Mouse (Mus musculus) limb, embryonic 14.5 days (tissue): ENCODE measurements at regions not wholly inside any gene's neighbourhood (a gene's known extent, or its start where the extent isn't known, plus 50 kb on each side); places are given as distances from the start of the nearest gene placed in this dataset.

Experiments
- ATAC-seq: fragments of 200-750 bp; cut with Nextera tagmentation; 2 replicates; pipeline ENCODE4 v1.8.0; 2017; ENCODE audit warnings: low read depth, moderate number of reproducible peaks, moderate TSS enrichment; ENCODE audit not compliant: low FRiP score
- DNase-seq: peaks from one replicate; pipeline ENCODE4 v3.0.0-alpha.2; 2015; ENCODE audit warnings: low spot score
- H3K27ac ChIP-seq: fragments of 300-500 bp; sonication (generic); replicated peaks from 2 replicates; pipeline ENCODE4 v1.5.1; 2014; ENCODE audit warnings: low read depth, mild to moderate bottlenecking, low read length, moderate library complexity, mixed read lengths
- H3K27me3 ChIP-seq: fragments of 300-500 bp; sonication (generic); 2 replicates; pipeline ENCODE4 v1.6.1; 2014; ENCODE audit warnings: low read length, mixed read lengths; ENCODE audit not compliant: control insufficient read depth, insufficient read depth
- H3K36me3 ChIP-seq: fragments of 300-500 bp; sonication (generic); 2 replicates; pipeline ENCODE4 v1.6.1; 2014; ENCODE audit warnings: mild to moderate bottlenecking, low read length, moderate library complexity, mixed read lengths; ENCODE audit not compliant: control insufficient read depth, insufficient read depth
- H3K4me1 ChIP-seq: fragments of 300-500 bp; sonication (generic); 2 replicates; pipeline ENCODE4 v1.6.1; 2014; ENCODE audit warnings: antibody characterized with exemption, low read length, mixed read lengths; ENCODE audit not compliant: control insufficient read depth, insufficient read depth
- H3K4me2 ChIP-seq: fragments of 300-500 bp; sonication (generic); replicated peaks from 2 replicates; pipeline ENCODE4 v1.6.1; 2014; ENCODE audit warnings: low read depth, mild to moderate bottlenecking, low read length, moderate library complexity; ENCODE audit not compliant: severe bottlenecking
- H3K4me3 ChIP-seq: fragments of 300-500 bp; sonication (generic); replicated peaks from 2 replicates; pipeline ENCODE4 v1.5.1; 2014; ENCODE audit warnings: low read length
- H3K9ac ChIP-seq: fragments of 300-500 bp; sonication (generic); 2 replicates; pipeline ENCODE4 v1.6.1; 2014; ENCODE audit warnings: mild to moderate bottlenecking, low read depth, low read length, moderate library complexity; ENCODE audit not compliant: severe bottlenecking
- H3K9me3 ChIP-seq: fragments of 300-500 bp; sonication (generic); 2 replicates; pipeline ENCODE4 v1.6.1; 2016; ENCODE audit warnings: low read length; ENCODE audit not compliant: control insufficient read depth
- POLR2A ChIP-seq: fragments of 200-500 bp; IDR thresholded peaks from 2 replicates; pipeline ENCODE4 v1.8.0; 2012; ENCODE audit warnings: inconsistent platforms, mild to moderate bottlenecking, moderate library complexity, borderline replicate concordance; ENCODE audit not compliant: insufficient read depth, insufficient read length; ENCODE audit errors: extremely low read depth
- WGBS: fragments of 180-500 bp; shearing (Covaris S2); extraction: QIAGEN DNeasy Blood & Tissue Kit; methylation state at CpG from one replicate; pipeline ENCODE4 v1.1.7; 2014; 5-methylcytosine and 5-hydroxymethylcytosine counted together

DNA sequence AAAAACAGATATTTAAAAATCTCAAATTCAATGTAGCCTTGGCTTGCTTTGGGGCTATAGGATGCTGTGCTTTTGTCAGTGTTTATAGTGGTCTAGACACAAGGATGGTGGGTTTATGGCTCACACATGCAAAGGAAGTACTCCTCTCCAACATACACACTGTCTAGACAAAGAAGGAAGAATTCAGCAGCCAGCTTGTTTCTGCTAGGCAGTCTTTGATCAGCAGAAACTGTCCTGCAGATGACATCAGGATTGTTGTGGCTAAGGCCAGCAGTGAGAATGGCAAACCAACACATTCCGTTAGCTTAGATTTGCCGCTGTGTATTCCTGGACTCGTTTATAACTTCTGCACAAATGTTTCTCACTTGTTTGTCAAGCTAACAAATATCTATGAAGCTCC is 325.9 kb upstream of the Actbl2 start:
- Histone ChIP-seq H3K27ac (no peak overlapping the region), H3K9me3 (no peaks in the 10 kb centered on the region), H3K27me3 (no peaks in the 10 kb centered on the region), H3K9ac (no peak overlapping the region), H3K4me2 (no peak overlapping the region), H3K36me3 (no peaks in the 10 kb centered on the region), H3K4me1 (peaks cover 4% of the 10 kb centered on the region), H3K4me3 (no peak overlapping the region)
- ATAC-seq (no peak), DNase-seq (no peak)
- WGBS = 82% methylated on average over 3 of the region's 3 CpGs
- no peak for TF ChIP-seq POLR2A

DNA sequence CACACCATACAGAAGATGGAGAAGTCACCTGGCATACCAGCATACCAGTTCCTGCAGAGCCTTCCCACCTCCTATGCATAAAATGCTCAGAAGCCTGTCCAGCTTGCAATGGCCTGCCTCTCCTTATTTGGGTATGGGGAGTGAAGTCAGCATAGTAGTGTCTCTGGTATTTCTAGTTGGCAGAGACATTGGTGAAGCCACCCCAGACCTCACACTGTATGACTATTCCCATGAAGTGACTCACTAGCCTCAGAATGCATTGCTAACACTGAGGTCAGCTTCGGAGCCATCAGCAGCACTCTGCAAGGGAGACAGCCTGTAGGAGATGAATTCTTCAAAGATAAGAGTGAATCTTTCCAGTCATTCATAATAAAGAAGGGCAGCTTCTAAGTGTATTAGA is 325.2 kb upstream of the Actbl2 start:
- no peak overlapping the region for H3K9ac ChIP-seq
- DNase-seq = no peak
- no peak for ATAC-seq
- H3K27me3 ChIP-seq = no peaks in the 10 kb centered on the region
- 93% methylated on average over 1 of the region's 1 CpGs for WGBS
- H3K4me1 ChIP-seq = peaks cover 4% of the 10 kb centered on the region
- H3K4me3 ChIP-seq = no peak overlapping the region
- H3K36me3 ChIP-seq = no peaks in the 10 kb centered on the region
- H3K27ac ChIP-seq = no peak overlapping the region
- H3K4me2 ChIP-seq = no peak overlapping the region
- no peaks in the 10 kb centered on the region for H3K9me3 ChIP-seq
- no peak for TF ChIP-seq POLR2A

DNA sequence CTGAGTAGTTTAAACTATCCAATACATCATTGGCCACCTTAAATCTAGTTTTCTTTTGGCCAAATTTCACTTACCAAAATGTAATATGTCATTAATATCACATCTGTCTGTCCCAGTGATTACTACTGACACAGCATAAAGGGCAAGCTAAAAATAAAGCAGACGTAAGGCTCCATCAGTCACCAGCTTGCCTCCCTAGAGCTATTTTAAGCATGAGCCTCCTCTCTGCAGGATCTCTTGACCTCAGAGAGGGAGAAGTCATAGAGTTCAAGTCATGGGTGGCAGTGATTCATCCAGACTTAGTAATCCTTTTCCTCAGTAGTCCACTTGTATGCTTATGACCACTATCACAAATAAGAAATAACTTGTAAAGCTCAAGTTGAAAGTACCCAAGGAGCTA is 313.2 kb upstream of the Actbl2 start:
- no peaks in the 10 kb centered on the region for H3K36me3 ChIP-seq
- no peak for TF ChIP-seq POLR2A
- no peak overlapping the region for H3K4me2 ChIP-seq
- H3K4me1 ChIP-seq = peaks cover 4% of the 10 kb centered on the region; the same call in 1 of the 2 replicates
- H3K9ac ChIP-seq = no peak overlapping the region
- no peak overlapping the region for H3K27ac ChIP-seq
- H3K4me3 ChIP-seq = no peak overlapping the region
- H3K9me3 ChIP-seq = no peaks in the 10 kb centered on the region
- 74% methylated on average over 1 of the region's 1 CpGs for WGBS
- H3K27me3 ChIP-seq = no peaks in the 10 kb centered on the region
- no peak for DNase-seq
- ATAC-seq = no peak

DNA sequence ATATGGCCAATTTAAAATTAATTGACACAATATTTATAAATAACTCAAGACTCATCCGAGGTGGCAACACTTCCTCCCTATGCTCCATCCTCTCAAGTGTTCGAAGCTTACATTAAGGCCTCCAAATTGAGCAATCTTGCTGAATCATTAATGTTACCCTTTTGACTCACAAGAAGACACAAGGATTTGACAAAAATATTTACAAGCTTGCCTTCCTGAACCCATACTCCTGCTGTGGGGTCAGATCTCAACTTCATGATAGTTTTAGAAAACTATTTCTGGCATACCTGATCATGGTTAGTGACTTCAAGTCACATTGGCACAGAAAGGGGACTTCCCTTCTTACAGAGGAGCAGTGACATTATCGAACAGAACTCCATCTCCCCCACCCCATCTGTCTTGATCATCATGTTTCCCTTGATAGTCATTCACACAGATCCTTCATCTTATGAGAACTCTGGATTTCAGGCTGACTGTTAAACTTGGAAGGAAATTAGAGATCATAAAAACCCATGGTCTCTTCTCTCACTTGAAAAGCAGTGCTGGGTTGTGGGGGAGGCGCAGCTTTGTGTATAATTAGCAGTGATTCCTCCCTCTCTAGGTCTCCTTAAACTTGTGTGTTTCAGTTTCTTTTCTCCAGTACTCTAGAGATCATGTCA is 311.7 kb upstream of the Actbl2 start:
- Histone ChIP-seq H3K9ac (no peak overlapping the region), H3K9me3 (no peaks in the 10 kb centered on the region), H3K27ac (no peak overlapping the region), H3K27me3 (no peaks in the 10 kb centered on the region), H3K4me1 (peaks cover 4% of the 10 kb centered on the region; the same call in 1 of the 2 replicates), H3K36me3 (no peaks in the 10 kb centered on the region), H3K4me2 (no peak overlapping the region), H3K4me3 (no peak overlapping the region)
- DNase-seq (no peak), ATAC-seq (no peak)
- TF ChIP-seq POLR2A = no peak
- WGBS = 72% methylated on average over 4 of the region's 4 CpGs

DNA sequence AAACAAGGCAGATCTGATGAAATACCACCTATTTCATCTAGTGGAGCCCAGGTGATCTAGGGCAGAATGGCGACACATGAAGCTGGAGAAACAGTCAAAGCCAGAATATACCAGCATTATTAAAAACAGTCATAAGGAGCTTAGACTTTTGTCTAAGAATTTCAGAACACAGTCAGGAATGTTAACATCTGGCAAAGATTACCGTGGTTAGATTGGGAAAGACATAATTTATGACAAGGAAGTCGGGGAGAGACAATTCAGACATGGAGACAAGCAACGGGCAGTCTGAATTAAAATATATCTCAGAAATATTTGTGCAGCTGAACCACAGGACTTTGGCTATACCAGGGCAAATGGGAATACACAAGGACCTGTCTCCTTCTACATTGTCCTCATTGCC is 310.8 kb upstream of the Actbl2 start:
- WGBS = 4% methylated on average over 4 of the region's 4 CpGs
- H3K4me3 ChIP-seq = no peak overlapping the region
- H3K36me3 ChIP-seq = no peaks in the 10 kb centered on the region
- no peak overlapping the region for H3K4me2 ChIP-seq
- ATAC-seq (no peak), DNase-seq (peak; percentile 38)
- no peaks in the 10 kb centered on the region for H3K9me3 ChIP-seq
- TF ChIP-seq POLR2A = no peak
- peaks cover 4% of the 10 kb centered on the region; the same call in 1 of the 2 replicates for H3K4me1 ChIP-seq
- H3K27ac ChIP-seq = no peak overlapping the region
- H3K27me3 ChIP-seq = no peaks in the 10 kb centered on the region
- no peak overlapping the region for H3K9ac ChIP-seq
